Mouse (Mus musculus): ENCODE results near the gene Kank3.

Kank3 gene

DNA sequence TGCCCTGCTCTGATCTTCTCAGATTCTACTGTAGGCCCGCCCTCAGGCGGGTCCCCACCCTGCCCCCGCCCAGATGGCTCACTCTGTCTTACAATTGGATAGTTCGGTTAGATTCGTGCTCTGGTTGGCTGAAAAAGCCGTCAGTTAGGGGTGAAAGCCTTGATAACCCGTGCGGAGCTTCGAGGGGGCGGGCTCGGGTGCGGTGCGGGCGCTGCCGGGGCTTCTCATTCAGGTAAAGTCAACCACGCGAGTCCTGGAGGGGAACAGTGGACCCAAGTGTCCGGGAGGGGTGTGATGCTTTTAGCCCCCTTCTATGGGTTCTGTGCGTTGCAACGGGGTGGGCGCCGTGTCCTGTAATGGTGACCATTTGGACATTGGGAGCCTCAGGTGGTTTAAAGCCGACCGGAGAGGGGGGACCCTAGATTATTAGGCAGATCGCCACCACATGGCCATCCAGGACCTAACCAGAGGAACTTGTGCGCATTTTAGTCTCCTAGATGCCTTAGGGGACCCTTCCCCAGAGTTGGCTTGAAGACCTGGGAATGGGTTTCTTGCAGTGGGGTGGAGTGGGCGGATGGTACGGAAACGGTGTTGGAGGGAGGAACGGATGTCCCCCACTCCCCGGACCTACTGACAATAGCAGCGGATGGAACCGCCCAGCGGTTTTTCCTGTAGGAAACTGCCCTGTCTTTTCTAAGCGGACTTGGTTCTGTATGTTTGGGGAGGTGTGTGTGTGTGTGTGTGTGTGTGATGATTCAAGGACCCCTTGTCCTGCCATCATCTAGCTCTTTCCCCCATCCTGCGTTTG, at the start of gene Kank3:
Gene Kank3 (plus strand): TSS at position 186 of the 808 bp plus-strand sequence.
- DNase-seq (ENCODE audit: low read depth), result peak; percentile 97

DNA sequence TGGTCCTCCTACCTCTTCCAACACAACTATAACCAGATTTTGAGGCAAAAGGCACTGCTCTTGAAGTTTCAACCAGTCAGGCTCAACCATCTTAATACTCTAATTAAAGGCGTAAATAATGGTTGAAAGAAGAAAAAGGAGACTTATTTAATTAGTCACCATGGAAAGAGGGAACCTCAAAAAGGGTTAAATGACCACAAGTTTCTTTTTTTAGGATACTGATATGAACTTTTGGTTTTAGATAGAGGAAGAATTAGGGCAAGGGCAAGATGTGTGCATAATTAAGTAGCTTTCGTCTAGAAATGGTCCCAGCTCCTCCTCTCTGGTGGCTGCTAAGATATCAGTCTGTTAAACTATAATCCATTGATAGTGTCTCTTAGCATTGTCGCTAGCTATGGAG, 43.9 kb upstream of the Kank3 start:
- DNase-seq (ENCODE audit: low read depth), result no peak

DNA sequence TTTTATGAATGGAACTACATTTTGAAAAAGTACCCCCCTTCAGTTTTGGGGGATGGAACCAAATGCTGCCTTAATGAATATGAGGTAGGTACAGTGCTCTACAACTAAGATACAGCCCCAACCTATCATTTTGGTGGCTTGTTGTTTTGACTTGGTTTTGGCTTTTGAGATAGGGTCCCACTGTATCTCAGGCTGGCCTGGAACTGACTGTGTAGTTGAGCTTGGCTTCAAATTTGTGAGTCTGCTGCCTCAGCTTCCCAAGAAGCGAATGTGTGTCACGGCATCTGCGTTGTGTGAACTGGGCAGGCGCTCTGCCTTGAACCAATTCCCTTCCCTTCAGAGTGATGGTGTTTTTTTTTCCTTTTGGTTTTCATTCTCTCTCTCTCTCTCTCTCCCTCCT, 38.7 kb upstream of the Kank3 start:
- no peak for DNase-seq (ENCODE audit: low read depth)

DNA sequence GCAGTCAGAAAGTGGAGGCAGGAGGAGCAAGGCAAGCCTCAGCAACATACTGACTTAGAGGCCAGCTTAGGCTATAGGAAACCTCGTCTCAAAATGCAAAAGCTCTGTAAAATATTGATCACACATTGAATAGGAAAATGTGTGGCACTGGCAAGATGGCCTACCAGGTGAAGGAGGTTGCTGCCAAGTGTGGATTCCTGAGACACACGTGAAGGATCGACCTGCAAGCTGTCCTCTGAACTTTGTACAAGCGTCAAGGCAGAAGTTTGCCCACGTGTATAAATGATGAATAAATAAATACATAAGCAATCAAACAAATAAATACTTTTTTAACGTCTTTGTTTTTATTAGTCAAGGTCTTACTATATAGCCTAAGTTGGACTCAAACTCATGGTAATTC, 36.9 kb upstream of the Kank3 start:
- DNase-seq (ENCODE audit: low read depth), result no peak

DNA sequence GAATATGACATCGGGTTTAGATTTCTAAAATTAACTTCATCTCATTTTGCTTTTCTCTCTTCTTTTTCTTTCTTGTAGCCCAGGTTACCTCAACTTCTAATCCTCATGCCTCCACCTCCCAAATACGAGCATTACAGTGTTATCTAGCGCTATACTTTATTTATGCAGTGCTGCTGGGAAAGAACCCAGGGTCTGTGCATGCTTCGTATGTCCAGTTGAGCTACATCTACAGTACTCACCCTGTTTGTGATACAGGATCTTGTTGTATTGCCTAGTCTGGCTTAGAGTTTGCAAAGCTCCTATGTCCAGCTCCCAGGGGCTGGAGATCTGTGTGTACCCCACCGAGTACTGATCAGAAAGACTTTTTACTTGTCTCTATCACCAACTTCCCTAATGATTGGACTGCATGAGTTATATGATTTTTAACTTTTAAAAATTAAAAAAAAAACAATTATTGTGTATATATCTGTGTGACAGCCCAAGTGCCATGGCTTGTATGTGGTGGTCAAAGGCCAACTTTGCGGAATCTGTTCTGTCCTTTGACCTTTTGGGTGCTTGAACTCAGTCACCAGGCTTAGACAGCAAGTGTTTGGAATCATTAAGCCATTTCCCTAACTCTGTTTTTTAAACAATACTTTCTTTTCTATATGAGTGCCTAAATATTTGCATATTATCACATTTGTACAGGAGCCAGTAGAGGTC, 36.3 kb upstream of the Kank3 start:
- DNase-seq (ENCODE audit: low read depth), result no peak

DNA sequence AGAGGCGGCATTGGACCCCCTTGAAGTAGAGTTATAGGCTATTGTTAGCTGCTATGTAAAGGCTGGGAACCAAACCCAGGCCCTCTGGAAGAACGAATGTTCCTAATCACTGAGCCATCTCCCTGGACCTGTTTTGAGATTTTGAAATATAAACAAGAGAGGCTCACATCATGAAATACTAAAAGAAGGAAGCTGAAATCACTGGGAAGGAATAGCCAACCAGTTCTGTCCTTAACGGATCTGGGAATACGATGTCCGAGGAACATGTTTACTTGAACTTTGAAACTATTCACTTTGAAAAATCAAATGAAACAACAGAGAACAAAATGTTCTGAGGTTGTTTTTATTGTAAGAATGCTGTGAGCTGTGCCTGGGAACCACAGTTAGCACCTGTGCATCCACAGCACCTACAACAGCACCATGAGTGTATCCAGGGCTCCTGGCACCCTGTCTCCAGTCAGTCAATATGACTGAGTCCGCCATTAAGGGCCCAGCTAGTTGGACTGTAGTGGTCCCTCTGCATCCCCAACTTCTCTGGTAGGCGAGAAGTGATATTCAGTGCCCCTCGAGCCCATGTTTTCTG, 35.7 kb upstream of the Kank3 start:
- DNase-seq (ENCODE audit: low read depth), result no peak

DNA sequence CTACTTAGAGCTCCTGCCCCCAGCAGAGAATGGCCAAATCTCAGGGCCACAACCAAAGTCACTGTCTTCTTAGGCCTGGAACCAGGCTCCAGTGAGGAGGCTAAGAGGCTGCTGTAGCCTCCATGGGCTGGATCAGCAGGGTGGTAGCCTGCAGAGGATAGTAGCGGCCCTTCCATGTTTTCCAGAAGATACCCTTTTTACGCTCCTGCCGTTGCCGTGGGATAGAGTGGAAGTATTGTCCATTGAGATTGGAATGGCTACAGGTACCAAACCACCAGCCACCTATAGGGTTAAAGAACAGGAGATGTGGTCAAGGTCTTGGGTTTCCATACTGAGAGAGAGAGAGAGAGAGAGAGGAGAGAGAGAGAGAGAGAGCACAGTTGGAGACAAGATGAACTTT, 35.0 kb upstream of the Kank3 start:
- DNase-seq (ENCODE audit: low read depth), result no peak

DNA sequence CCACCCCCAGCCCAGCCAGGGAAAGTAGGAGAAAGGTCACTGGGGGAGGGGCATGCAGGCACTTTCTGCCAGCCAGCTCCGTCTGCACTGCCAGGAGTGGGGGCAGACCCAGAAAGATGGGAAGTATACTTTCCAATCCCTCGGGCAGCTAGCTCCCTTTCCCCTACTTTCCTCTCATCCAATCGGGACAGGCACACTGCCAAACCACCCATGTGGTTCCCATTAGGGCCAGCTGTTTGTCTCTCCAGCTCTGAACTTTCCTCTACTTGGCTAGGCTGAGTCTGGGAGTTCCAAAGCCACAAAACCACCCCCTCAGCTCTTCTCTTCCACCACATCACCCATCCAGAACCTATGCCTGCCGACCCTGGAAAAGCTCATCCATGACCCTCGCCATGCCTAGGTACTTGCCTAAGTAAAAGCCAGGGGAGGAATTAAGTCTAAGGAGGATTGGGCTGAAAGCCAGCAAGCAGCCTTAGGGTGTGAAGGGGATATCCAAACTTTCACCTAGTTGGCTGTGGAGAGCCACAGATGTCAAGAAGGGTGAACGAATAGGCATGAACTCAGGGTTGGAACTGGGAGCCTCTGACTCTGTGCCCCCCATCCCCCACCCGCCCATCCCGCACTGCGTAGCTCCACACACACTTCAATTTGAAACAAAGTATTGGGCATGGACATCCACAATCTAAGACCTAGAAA, 30.9 kb upstream of the Kank3 start:
- peak; percentile 30 for DNase-seq (ENCODE audit: low read depth)

DNA sequence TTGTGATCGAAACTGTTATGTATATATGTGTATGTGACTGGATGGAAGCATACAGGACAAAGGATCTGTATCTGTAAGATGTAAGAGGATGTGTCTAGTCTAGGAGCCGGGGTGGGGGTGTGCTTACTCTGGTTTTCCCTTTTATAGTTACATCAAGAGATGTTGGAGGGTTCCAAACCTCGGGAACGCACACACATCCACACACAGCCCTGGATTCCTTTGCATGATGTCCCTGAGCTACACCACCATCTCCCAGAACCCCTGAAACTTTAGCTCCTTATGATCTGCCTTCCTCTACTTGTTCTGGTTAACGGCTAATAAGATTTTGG, 30.4 kb upstream of the Kank3 start:
- DNase-seq (ENCODE audit: low read depth), result no peak

DNA sequence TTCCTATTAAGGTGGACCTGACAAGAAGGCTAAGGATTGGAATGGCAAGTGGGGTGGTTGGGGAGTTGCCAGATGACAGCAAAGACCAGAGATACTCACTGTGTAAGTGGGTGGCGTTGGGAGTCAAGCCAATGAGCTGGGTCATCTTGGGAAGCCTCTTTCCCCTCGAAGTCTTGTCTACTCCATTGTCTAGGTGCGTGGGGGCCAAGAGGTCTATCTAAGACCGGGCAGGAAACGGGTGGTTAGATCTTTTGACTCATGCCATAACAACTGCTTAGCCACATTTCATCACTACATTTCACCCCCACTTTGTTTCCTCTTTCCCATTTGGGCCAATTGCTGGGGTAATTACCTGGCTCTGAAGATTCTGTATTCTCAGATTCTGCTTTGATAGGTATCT, 29.9 kb upstream of the Kank3 start:
- DNase-seq (ENCODE audit: low read depth), result peak; percentile 88

DNA sequence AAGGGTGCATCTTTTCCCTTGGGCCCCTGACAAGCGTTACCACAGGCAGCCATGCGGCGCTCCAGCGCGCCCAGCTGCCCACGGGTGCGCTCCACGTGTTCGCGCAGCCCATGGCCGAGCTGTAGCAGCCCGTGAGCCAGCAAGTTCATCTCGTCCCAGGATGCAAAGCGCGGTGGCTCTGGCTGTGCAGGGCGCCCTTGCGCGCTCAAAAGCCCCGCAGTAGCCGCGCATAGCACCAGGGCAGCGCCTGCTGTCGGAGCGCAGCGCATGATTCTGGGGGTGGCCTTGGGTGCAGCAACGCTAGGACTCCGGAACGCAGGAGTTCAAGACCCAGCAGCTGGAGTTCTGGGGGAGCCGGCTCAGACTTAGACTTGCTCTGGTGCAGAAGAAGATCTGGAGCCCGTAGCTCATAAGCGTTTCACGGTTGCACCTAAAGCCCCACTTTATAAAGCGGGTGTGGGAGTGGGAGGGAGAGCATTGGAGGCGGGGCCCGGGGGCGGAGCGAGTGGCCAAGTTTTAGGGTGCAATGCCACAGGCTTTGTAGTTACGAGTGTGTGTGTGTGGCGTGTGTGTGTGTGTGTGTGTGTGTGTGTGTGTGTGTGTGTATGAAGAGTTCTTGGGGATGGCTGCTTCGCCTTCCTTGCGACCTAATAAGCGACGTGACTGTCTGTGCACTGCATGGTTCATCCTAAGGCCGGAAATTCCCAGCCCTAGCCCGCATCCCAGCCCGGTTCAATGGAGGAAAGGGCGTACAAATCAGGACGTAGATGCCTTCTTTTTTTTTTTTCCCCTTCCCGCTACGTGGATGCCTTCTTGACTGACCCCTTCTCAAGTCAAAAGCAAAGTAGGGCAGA, 29.0 kb upstream of the Kank3 start, which contains the start of gene Angptl4:
Gene Angptl4 (minus strand): TSS at position 707 of the 854 bp plus-strand sequence.
- DNase-seq (ENCODE audit: low read depth), result peak; percentile 79

DNA sequence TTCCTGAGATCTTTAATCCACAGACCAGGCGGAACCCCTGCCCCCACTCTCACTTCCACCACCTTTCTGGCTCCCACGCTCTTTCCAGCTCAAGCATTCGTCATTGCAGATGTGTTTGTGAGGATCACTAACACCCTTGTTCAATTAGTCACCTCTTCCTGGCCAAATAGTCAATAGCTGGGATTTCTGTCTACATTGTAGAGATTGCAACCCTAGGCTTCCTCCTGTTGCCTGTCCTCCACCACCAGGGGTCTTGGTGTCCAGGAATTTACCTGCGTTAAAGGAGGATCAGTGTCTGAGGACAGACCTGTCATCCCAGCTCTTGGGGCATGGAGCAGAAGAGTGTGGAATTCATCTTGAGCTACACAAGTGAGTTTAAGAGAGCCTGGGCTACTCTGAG, 28.3 kb upstream of the Kank3 start:
- peak; percentile 25 for DNase-seq (ENCODE audit: low read depth)

DNA sequence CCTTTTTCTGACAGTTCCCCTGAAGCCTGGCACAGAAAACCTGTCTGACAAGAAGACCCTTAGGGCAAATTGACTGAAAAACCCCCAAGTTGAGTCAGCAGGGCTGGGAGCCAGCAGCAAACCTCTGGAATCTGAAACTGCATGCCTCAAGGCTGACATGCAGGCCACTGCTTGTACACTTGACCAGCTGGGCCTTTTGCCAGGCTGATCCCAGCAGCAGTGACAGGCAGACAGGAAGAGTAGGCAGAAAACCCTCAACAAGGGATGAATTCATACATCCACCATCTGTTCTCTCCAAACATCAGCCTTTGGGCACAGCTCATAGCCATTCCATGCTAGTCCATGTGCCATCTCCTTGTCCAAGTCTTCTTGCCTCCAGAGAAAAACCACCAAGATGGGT, 26.9 kb upstream of the Kank3 start:
- no peak for DNase-seq (ENCODE audit: low read depth)

DNA sequence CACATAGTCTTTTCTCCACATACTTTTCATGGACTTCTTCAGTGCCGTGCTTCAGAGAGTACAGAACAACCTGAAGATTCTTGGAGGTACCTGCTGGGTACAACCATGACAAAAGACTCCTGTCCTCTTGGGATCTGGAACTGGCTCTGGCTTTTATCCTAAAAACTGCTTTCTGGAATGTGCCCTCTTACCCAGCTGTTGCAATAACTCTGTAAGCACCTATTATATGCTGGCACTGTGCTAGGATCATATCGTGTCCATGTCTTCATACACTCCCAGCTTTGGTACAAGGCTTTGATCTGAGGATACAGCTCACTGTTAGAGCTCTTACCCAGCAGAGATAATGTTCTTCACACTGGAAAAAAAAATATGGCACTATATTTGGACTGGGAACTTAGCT, 25.4 kb upstream of the Kank3 start:
- DNase-seq (ENCODE audit: low read depth), result no peak

DNA sequence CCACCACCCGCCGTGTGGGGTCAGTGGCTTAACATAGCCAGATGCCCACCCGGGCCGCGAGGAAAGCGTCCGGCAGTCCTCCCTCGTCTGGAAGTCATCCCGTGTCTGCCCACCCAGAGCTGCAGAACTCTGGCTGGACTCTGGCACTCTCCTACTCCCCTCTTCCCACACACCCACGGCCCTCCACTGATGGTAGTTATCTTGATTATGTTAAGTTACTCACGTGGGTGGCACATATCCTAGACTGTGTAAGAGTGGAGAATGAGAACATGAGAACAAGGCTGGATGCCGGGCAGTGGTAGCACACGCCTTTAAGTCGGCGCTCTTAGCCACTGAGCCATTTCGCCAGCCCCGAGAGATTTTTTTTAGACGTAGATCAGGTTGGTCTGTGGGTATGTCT, 23.9 kb upstream of the Kank3 start:
- DNase-seq (ENCODE audit: low read depth), result no peak

DNA sequence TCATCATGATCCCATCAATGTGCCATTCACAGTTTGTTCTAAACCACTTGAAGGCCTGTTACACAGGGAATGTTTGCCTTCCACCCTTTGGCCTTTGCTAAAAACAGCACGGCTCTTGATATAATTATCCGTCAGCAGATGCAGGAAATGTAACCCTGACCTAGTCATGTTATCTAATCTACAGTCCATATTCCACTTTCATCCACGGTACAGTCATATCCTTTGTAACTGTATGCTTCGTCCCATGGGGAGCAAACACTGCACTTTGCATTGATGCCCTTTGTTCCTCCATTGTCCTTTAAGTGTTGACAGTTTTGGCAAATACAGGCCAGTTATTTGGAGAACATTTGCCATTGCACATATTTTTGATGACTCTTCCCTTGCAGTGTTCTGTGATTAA, 21.6 kb upstream of the Kank3 start:
- DNase-seq (ENCODE audit: low read depth), result peak; percentile 60

DNA sequence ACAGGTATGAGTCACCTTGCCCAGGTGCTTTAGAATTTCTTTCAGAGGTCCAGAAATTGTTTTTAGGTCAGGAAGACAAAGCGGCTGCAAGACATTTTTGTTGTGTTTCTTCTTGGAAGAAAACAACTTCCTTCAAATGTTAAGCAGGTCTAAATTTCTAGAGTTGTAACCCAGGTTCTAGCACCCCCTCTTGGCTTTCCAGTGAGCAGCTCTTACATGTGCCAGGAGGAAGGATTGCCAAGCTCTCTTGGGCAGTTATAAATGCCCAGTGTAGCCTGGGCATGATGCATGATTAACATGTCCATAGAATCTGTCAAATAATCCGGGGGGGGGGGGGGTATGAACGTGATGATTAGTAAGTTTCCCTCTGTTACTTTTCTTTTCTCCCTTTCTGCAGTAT, 12.0 kb upstream of the Kank3 start:
- peak; percentile 79 for DNase-seq (ENCODE audit: low read depth)

DNA sequence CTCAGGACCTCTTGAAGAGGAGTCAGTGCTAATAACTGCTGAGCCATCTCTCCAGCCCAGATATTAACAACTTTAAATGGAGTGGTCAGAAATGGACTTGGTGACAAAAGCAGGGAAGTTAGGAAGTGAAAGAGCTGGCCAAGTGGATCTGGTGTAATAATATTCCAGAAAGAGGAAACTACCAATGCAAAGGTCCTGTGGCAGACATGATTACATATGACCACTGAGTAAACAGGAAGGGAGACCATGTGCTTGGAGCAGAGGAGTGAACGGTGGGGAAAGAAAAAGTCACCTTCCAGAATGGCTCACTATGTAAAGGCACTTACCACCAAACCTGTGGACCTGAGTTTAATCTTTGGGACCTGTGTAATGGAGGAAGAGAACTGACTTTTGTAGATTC, 11.0 kb upstream of the Kank3 start:
- DNase-seq (ENCODE audit: low read depth), result no peak

DNA sequence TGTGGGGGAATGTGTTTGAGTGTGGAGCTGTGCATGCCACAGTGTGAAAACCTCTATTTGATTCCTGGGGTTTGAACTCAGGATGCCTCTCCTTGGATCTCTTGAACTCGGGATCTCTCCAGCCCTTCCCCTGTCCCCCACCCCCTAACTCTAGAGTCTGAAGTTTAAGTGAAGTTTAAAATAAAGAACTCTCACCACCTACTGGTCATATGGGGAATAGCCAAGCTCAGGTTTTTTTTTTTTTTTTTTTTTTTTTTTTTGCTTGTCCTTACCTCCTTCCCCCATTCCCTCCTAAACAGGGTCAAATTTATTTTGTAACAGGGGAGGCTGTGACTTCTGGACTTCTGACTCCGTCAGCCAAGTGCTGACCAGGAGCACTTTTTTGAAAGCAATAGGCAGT, 8.1 kb upstream of the Kank3 start:
- DNase-seq (ENCODE audit: low read depth), result no peak

DNA sequence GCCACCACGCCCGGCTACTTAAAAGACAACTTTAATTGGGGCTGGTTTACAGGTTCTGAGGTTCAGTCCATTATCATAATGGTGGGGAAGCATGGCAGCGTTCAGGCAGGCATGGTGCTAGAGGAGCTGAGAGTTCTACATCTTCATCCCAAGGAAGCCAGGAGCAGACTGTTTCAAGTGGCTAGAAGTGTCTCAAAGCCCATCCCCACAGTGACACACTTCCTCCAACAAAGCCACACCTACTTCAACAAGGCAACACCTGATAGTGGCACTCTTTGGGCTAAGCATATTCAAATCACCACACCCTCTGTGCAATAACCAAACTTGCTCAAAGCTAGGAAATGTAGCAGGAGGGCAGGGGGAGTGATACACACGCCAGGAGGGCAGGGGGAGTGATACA, 6.1 kb upstream of the Kank3 start:
- no peak for DNase-seq (ENCODE audit: low read depth)

DNA sequence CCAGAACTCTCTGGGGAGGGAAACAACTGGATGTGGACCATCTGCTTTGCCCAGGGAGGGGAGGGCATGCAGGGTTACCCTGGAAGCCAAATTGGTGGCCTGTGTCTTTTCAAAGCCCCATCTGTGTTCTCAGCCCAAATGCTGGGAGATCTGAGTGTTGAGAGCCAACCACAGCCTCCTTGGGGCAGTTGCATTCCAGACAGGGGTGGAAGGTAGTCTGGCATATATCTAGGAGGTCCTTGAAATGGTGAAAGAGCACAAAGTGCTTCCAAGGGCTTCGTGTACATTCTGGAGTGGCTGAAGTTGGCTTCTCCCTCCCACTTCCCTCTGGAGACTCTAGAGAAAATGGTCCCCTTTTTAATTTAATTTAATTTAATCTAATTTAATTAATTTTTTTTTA, 5.6 kb upstream of the Kank3 start:
- DNase-seq (ENCODE audit: low read depth), result no peak
